In the genomic region with DNA sequence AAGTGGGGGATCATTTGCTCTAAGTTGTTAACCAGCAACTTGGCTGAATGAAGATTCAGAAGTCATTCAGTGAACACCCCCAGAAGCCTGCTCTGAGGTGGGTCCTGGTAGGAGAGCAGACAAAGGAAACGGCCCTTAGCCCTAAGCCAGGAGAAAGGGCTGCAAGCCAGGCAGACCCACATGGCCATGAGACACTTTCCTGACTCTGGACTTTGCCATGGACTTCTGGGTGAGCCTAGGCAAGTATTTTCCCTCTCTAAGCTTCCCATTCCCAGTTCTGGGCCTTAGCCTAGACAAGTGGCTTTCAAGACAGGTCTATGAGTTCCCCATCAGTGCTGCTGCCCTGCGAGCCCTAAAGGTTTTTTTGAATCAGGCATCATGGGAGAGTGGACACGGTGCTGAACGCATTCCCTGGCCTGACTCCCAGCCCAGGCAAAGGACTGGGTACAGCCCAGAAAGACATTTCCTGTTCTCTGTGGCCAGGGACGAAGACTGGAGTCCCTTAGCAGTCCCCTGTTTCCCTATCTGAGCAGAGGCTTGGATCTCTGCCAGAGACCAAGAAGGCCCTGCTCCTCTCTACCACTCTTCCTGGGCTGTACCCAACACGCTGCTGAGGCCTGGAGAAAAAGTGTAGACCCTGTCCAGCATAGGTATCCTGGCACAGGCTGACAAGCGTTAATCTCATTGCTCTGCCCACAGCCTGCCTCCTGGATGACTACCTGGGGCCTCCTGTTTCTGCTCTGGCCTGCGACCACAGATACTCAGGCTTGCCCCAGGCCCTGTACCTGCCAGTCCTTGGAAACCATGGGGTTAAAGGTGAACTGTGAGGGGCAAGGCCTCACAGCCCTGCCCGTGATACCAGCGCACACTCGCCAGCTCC, we compare ENCODE assay signal across 12 mouse cellular contexts. TPM values are rescaled to one million over a fixed set of nuclear protein-coding genes. Genes with fewer than 3 reads are reported as not detected.
DNase-seq lines count a peak whose midpoint lies in the region; ATAC-seq lines count a peak whose summit lies in the region.
"Had no signal": no experiment of that assay in that cellular context is flagged by ENCODE, and none has a peak within 500 bp of the region (broad histone marks: within the 10 kb centered on the region; RNA-seq: fewer than 3 reads in every experiment).

No protein-coding gene starts in this region.

- H3K4me2 ChIP-seq in heart, embryonic 12.5 days = no peak overlapping the region
- H3K4me2 ChIP-seq in heart, embryonic 16.5 days (ENCODE audit: low read depth, low read length) = no peak overlapping the region
- H3K4me2 ChIP-seq in limb, embryonic 15.5 days = no peak overlapping the region
- H3K4me2 ChIP-seq: hindbrain, embryonic 12.5 days; midbrain, embryonic 11.5 days had no signal

- H3K36me3 ChIP-seq in heart, embryonic 12.5 days = no peaks in the 10 kb centered on the region
- no peaks in the 10 kb centered on the region for H3K36me3 ChIP-seq in heart, embryonic 16.5 days (ENCODE audit: control insufficient read depth, insufficient read depth)
- H3K36me3 ChIP-seq in limb, embryonic 15.5 days = no peaks in the 10 kb centered on the region
- H3K36me3 ChIP-seq: hindbrain, embryonic 12.5 days had no signal

- no peak overlapping the region for H3K9ac ChIP-seq in heart, embryonic 12.5 days
- no peak overlapping the region for H3K9ac ChIP-seq in heart, embryonic 16.5 days (ENCODE audit: low read length)
- H3K9ac ChIP-seq in limb, embryonic 15.5 days = no peak overlapping the region; the same call in 1 of the 2 replicates
- H3K9ac ChIP-seq: hindbrain, embryonic 12.5 days had no signal

- H3K9me3 ChIP-seq in heart, embryonic 12.5 days (replicated peaks) = no peaks in the 10 kb centered on the region
- no peaks in the 10 kb centered on the region for H3K9me3 ChIP-seq in heart, embryonic 16.5 days (replicated peaks; ENCODE audit: control insufficient read depth, low read length)
- no peaks in the 10 kb centered on the region for H3K9me3 ChIP-seq in limb, embryonic 15.5 days
- H3K9me3 ChIP-seq: hindbrain, embryonic 12.5 days had no signal

- no peaks in the 10 kb centered on the region for H3K27me3 ChIP-seq in heart, embryonic 12.5 days (replicated peaks)
- no peaks in the 10 kb centered on the region for H3K27me3 ChIP-seq in heart, embryonic 16.5 days (ENCODE audit: control insufficient read depth, insufficient read depth, low read length)
- no peaks in the 10 kb centered on the region for H3K27me3 ChIP-seq in limb, embryonic 15.5 days
- H3K27me3 ChIP-seq: hindbrain, embryonic 12.5 days had no signal

- ATAC-seq in heart, embryonic 12.5 days (ENCODE audit: insufficient number of reproducible peaks, low FRiP score) = peak; percentile 41; the same call in 1 of the 2 replicates
- peak; percentile 37 for ATAC-seq in heart, embryonic 16.5 days (replicated peaks; ENCODE audit: extremely low read depth, insufficient read depth, low FRiP score)
- no peak for ATAC-seq in limb, embryonic 15.5 days (ENCODE audit: insufficient number of reproducible peaks, low FRiP score, low TSS enrichment, low read depth)
- ATAC-seq: activated CD4-positive, CD25-positive, alpha-beta regulatory T cell, adult 4 months had no signal

- DNase-seq in heart, adult 9 months (ENCODE audit: low spot score in 2 of 2) = no peak
- DNase-seq in MEL-GATA-1-ER (ENCODE audit: extremely low read depth, low read depth) = peak; percentile 62
- DNase-seq in right cerebral cortex, postnatal 4 days = no peak
- DNase-seq in yolk sac, embryonic 10.5 days (ENCODE audit: low spot score) = no peak
- DNase-seq in gastrocnemius, postnatal 25 days = no peak
- DNase-seq: thymus, adult 18-20 months had no signal

- 56% methylated on average over 11 of the region's 11 CpGs for WGBS in heart, embryonic 12.5 days
- 47% methylated on average over 11 of the region's 11 CpGs for WGBS in heart, embryonic 16.5 days
- WGBS in limb, embryonic 15.5 days = 69% methylated on average over 11 of the region's 11 CpGs

- H3K4me1 ChIP-seq in heart, embryonic 12.5 days (replicated peaks) = peaks cover 17% of the 10 kb centered on the region
- H3K4me1 ChIP-seq in heart, embryonic 16.5 days (ENCODE audit: control insufficient read depth, insufficient read depth, low read length) = peaks cover 11% of the 10 kb centered on the region
- H3K4me1 ChIP-seq in limb, embryonic 15.5 days = peaks cover 13% of the 10 kb centered on the region
- H3K4me1 ChIP-seq: hindbrain, embryonic 12.5 days had no signal

- H3K27ac ChIP-seq in heart, embryonic 12.5 days (ENCODE audit: poor library complexity, severe bottlenecking) = 0 out of 2 replicates have a peak overlapping the region, but pooled peaks have one; percentile 1
- peak overlapping the region; percentile 18; the same call in 1 of the 2 replicates for H3K27ac ChIP-seq in heart, embryonic 16.5 days (ENCODE audit: low read length)
- H3K27ac ChIP-seq in limb, embryonic 15.5 days = 0 out of 2 replicates have a peak overlapping the region, but pooled peaks have one; percentile 11
- H3K27ac ChIP-seq: hindbrain, embryonic 12.5 days had no signal

- no peak overlapping the region for H3K4me3 ChIP-seq in heart, embryonic 12.5 days
- no peak overlapping the region for H3K4me3 ChIP-seq in heart, embryonic 16.5 days (ENCODE audit: low read length)
- no peak overlapping the region for H3K4me3 ChIP-seq in limb, embryonic 15.5 days
- H3K4me3 ChIP-seq: hindbrain, embryonic 12.5 days had no signal

RNA-seq across cellular contexts. Expression of gene Gp9, which starts 0.7 kb away (rescaled TPM):
- polyA plus RNA-seq in heart, embryonic 12.5 days (2016; fragmentation: Nextera tagmentation; extraction: Ambion mirVana) = 6.2 and 8.2 TPM in 2 replicates
- polyA plus RNA-seq in heart, embryonic 16.5 days (2015; fragmentation: Nextera tagmentation; extraction: Ambion mirVana) = 3.3 and 3.4 TPM in 2 replicates
- 0.97 and 1.3 TPM in 2 replicates for polyA plus RNA-seq in limb, embryonic 15.5 days (2015; fragmentation: Nextera tagmentation; extraction: Ambion mirVana)
- not detected for total RNA-seq in gastrocnemius, postnatal 25 days (2021)
- polyA plus RNA-seq: activated CD4-positive, CD25-positive, alpha-beta regulatory T cell, adult 4 months had no signal

RNA-seq across cellular contexts. Expression of gene Rab43, which starts 33.4 kb away (rescaled TPM):
- polyA plus RNA-seq in heart, embryonic 12.5 days (2016; fragmentation: Nextera tagmentation; extraction: Ambion mirVana) = 8.1 and 8.5 TPM in 2 replicates
- polyA plus RNA-seq in heart, embryonic 16.5 days (2015; fragmentation: Nextera tagmentation; extraction: Ambion mirVana) = 8.5 and 10.1 TPM in 2 replicates
- polyA plus RNA-seq in limb, embryonic 15.5 days (2015; fragmentation: Nextera tagmentation; extraction: Ambion mirVana) = 11.9 and 12.5 TPM in 2 replicates
- 1 to 10 TPM; 5.3 to 8.3 TPM for total RNA-seq in gastrocnemius, postnatal 25 days (2021)

RNA-seq across cellular contexts. Expression of gene Efcc1, which starts 47.9 kb away (rescaled TPM):
- 0.46 and 0.73 TPM in 2 replicates for polyA plus RNA-seq in heart, embryonic 12.5 days (2016; fragmentation: Nextera tagmentation; extraction: Ambion mirVana)
- 0.80 and 1.2 TPM in 2 replicates for polyA plus RNA-seq in heart, embryonic 16.5 days (2015; fragmentation: Nextera tagmentation; extraction: Ambion mirVana)
- 0.97 and 1.2 TPM in 2 replicates for polyA plus RNA-seq in limb, embryonic 15.5 days (2015; fragmentation: Nextera tagmentation; extraction: Ambion mirVana)
- 1 to 10 TPM; 1.0 to 1.2 TPM for total RNA-seq in gastrocnemius, postnatal 25 days (2021)

RNA-seq across cellular contexts. Expression of gene Gm45140, which starts 57.1 kb away (rescaled TPM):
- polyA plus RNA-seq in heart, embryonic 12.5 days (2016; fragmentation: Nextera tagmentation; extraction: Ambion mirVana) = 1.9 and 4.8 TPM in 2 replicates
- polyA plus RNA-seq in heart, embryonic 16.5 days (2015; fragmentation: Nextera tagmentation; extraction: Ambion mirVana) = 2.4 and 2.6 TPM in 2 replicates
- polyA plus RNA-seq in limb, embryonic 15.5 days (2015; fragmentation: Nextera tagmentation; extraction: Ambion mirVana) = 3.0 and 5.1 TPM in 2 replicates
- under 1 TPM in 1 of 2 experiments, not detected in 1; 0.59 TPM for total RNA-seq in gastrocnemius, postnatal 25 days (2021)
